Mouse (Mus musculus) embryonic facial prominence, embryonic 14.5 days (tissue): ENCODE results near the gene Pnpla6. TPM values are rescaled to one million over a fixed set of nuclear protein-coding genes. Genes with fewer than 3 reads are reported as not detected.

ENCODE experiments used
- ATAC-seq: fragments of 200-750 bp; cut with Nextera tagmentation; 2 replicates; pipeline ENCODE4 v1.8.0; 2017; ENCODE audit warnings: low read depth, moderate number of reproducible peaks, moderate TSS enrichment
- DNase-seq: peaks from one replicate; pipeline ENCODE4 v3.0.0-alpha.2; 2015; ENCODE audit warnings: low spot score
- H3K27ac ChIP-seq: fragments of 300-500 bp; sonication (generic); replicated peaks from 2 replicates; pipeline ENCODE4 v1.5.1; 2014; ENCODE audit warnings: low read depth, mild to moderate bottlenecking, low read length, moderate library complexity
- H3K27me3 ChIP-seq: fragments of 300-500 bp; sonication (generic); replicated peaks from 2 replicates; pipeline ENCODE4 v1.6.1; 2014; ENCODE audit warnings: low read length; ENCODE audit not compliant: control insufficient read depth, insufficient read depth
- H3K36me3 ChIP-seq: fragments of 300-500 bp; sonication (generic); 2 replicates; pipeline ENCODE4 v1.6.1; 2014; ENCODE audit warnings: low read length, mixed read lengths; ENCODE audit not compliant: control insufficient read depth, insufficient read depth
- H3K4me1 ChIP-seq: fragments of 300-500 bp; sonication (generic); 2 replicates; pipeline ENCODE4 v1.6.1; 2014; ENCODE audit warnings: antibody characterized with exemption, low read length; ENCODE audit not compliant: control insufficient read depth, insufficient read depth
- H3K4me2 ChIP-seq: fragments of 300-500 bp; sonication (generic); 2 replicates; pipeline ENCODE4 v1.6.1; 2014; ENCODE audit warnings: low read depth, mild to moderate bottlenecking, low read length, moderate library complexity, mixed read lengths
- H3K4me3 ChIP-seq: fragments of 300-500 bp; sonication (generic); 2 replicates; pipeline ENCODE4 v1.5.1; 2014; ENCODE audit warnings: low read depth, mild to moderate bottlenecking, low read length
- H3K9ac ChIP-seq: fragments of 300-500 bp; sonication (generic); 2 replicates; pipeline ENCODE4 v1.6.1; 2014; ENCODE audit warnings: low read depth, mild to moderate bottlenecking, low read length, moderate library complexity, mixed read lengths
- H3K9me3 ChIP-seq: fragments of 300-500 bp; sonication (generic); 2 replicates; pipeline ENCODE4 v1.6.1; 2016; ENCODE audit warnings: low read length; ENCODE audit not compliant: control insufficient read depth
- WGBS: fragments of 180-500 bp; shearing (Covaris S2); extraction: QIAGEN DNeasy Blood & Tissue Kit; methylation state at CpG from one replicate; pipeline ENCODE4 v1.1.7; 2014; 5-methylcytosine and 5-hydroxymethylcytosine counted together
- polyA plus RNA-seq: library from polyadenylated mRNA; unstranded; fragments of >200 nt; fragmentation: Nextera tagmentation; extraction: Ambion mirVana; gene quantifications from 2 replicates; pipeline ENCODE4 v1.2.1, GENCODE M21; 2014

The Pnpla6 gene
- polyA plus RNA-seq, 1 experiment from 2014 or later: 18.2 TPM

- 88% methylated on average over 3 of the region's 3 CpGs for WGBS
- H3K4me3 ChIP-seq: no peak overlapping the region
Measured at GRCm38 (mm10) chr8:3498583-3498982, 16.6 kb upstream of the Pnpla6 start.

GRCm38 (mm10) chr8:3499751-3500150 is 15.4 kb upstream of the Pnpla6 start:
- Histone ChIP-seq H3K4me2 (peak overlapping the region; percentile 78), H3K27me3 (no peaks in the 10 kb centered on the region), H3K9ac (peak overlapping the region; percentile 82), H3K4me3 (peak overlapping the region; percentile 76), H3K27ac (peak overlapping the region; percentile 94), H3K36me3 (peaks cover 32% of the 10 kb centered on the region), H3K9me3 (peaks cover 10% of the 10 kb centered on the region; the same call in 1 of the 2 replicates), H3K4me1 (peaks cover 13% of the 10 kb centered on the region)
- ATAC-seq (no peak), DNase-seq (no peak)
- WGBS: 5% methylated on average over 8 of the region's 8 CpGs

More at GRCm38 (mm10) chr8:3498583-3498982, 16.6 kb upstream of the Pnpla6 start:
- Histone ChIP-seq H3K27me3 (no peaks in the 10 kb centered on the region), H3K4me2 (no peak overlapping the region), H3K36me3 (peaks cover 35% of the 10 kb centered on the region), H3K27ac (no peak overlapping the region), H3K9ac (no peak overlapping the region), H3K4me1 (peaks cover 17% of the 10 kb centered on the region), H3K9me3 (peaks cover 12% of the 10 kb centered on the region; the same call in 1 of the 2 replicates)
- ATAC-seq (no peak), DNase-seq (no peak)

- Histone ChIP-seq H3K9ac (peak within 1 kb of the TSS; percentile 82), H3K4me1 (peaks cover 13% of the 10 kb centered on the region), H3K27me3 (no peaks in the 10 kb centered on the region), H3K27ac (peak within 1 kb of the TSS; percentile 94), H3K36me3 (peaks cover 26% of the 10 kb centered on the region), H3K4me3 (peak within 1 kb of the TSS; percentile 76), H3K4me2 (peak within 1 kb of the TSS; percentile 78), H3K9me3 (peaks cover 7% of the 10 kb centered on the region; the same call in 1 of the 2 replicates)
- under 1% methylated on average over 45 of the region's 70 CpGs for WGBS
- DNase-seq: peak; percentile 99
- ATAC-seq: peak; percentile 89
Measured at GRCm38 (mm10) chr8:3500235-3501090, 14.7 kb upstream of the Pnpla6 start, which contains the start of gene Mcoln1. Mcoln1 (plus strand) TSS chr8:3500457.

GRCm38 (mm10) chr8:3502217-3502616 is 13.0 kb upstream of the Pnpla6 start:
- Histone ChIP-seq H3K4me1 (peaks cover 13% of the 10 kb centered on the region), H3K9me3 (no peaks in the 10 kb centered on the region), H3K4me2 (no peak overlapping the region), H3K4me3 (no peak overlapping the region), H3K27me3 (no peaks in the 10 kb centered on the region), H3K27ac (no peak overlapping the region), H3K9ac (no peak overlapping the region), H3K36me3 (peaks cover 26% of the 10 kb centered on the region)
- WGBS: 73% methylated on average over 4 of the region's 4 CpGs
- ATAC-seq (no peak), DNase-seq (peak; percentile 2)

GRCm38 (mm10) chr8:3507979-3508754 is 7.0 kb upstream of the Pnpla6 start:
- 87% methylated on average over 6 of the region's 6 CpGs for WGBS
- no peak overlapping the region for H3K27ac ChIP-seq
- no peak overlapping the region for H3K4me3 ChIP-seq
- H3K36me3 ChIP-seq: peaks cover 78% of the 10 kb centered on the region
- H3K9ac ChIP-seq: no peak overlapping the region
- no peaks in the 10 kb centered on the region for H3K9me3 ChIP-seq
- no peak for DNase-seq
- H3K27me3 ChIP-seq: no peaks in the 10 kb centered on the region
- no peak for ATAC-seq
- no peak overlapping the region for H3K4me2 ChIP-seq
- H3K4me1 ChIP-seq: no peaks in the 10 kb centered on the region

GRCm38 (mm10) chr8:3514681-3515247 is 420 bp upstream of the Pnpla6 start:
- H3K4me3 ChIP-seq: peak overlapping the region; percentile 71
- H3K9ac ChIP-seq: peak overlapping the region; percentile 63
- peak overlapping the region; percentile 90 for H3K4me2 ChIP-seq
- 0 out of 2 replicates have a peak, but pooled peaks cover 3% of the 10 kb centered on the region for H3K4me1 ChIP-seq
- DNase-seq (no peak), ATAC-seq (no peak)
- H3K27me3 ChIP-seq: no peaks in the 10 kb centered on the region
- peak overlapping the region; percentile 73 for H3K27ac ChIP-seq
- H3K36me3 ChIP-seq: peaks cover 41% of the 10 kb centered on the region
- no peaks in the 10 kb centered on the region for H3K9me3 ChIP-seq
- 27% methylated on average over 13 of the region's 13 CpGs for WGBS

- H3K4me3 ChIP-seq: peak overlapping the region; percentile 71
- H3K4me1 ChIP-seq: 0 out of 2 replicates have a peak, but pooled peaks cover 3% of the 10 kb centered on the region
- ATAC-seq: peak; percentile 24
- WGBS: under 1% methylated on average over 25 of the region's 25 CpGs
- peak overlapping the region; percentile 81 for H3K27ac ChIP-seq
- H3K9ac ChIP-seq: peak overlapping the region; percentile 63
- no peaks in the 10 kb centered on the region for H3K9me3 ChIP-seq
- H3K4me2 ChIP-seq: peak overlapping the region; percentile 90
- H3K27me3 ChIP-seq: no peaks in the 10 kb centered on the region
- peaks cover 31% of the 10 kb centered on the region for H3K36me3 ChIP-seq
- peak; percentile 62 for DNase-seq
Measured at GRCm38 (mm10) chr8:3515771-3516417, 710 bp downstream of the Pnpla6 start.
